Mouse (Mus musculus): ENCODE data around the gene Fam160a1. TPM values are rescaled to one million over a fixed set of nuclear protein-coding genes. Genes with fewer than 3 reads are reported as not detected.

Gene Fam160a1
- polyA plus RNA-seq, 1 experiment from 2014 or later: 0.64 TPM

DNA sequence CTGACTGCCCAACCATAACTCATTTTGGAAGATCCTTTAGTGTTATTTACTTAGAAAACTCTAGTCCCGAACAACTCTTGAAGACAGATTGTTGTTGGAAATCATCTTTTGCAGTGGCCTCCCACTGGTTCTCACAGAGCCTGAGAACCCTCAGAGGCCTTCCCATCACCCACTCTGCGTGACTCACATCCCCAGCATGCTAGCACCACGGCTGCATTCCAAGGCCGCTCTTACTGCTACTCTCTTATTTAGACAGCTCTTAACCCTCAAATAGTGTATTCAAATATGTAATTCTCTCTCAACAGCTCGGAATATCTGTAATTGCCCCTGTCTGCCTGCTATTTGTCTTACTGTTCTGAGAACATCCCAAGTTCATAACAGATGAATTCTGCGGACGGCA lies 2.9 kb downstream of the Fam160a1 start:
- Histone ChIP-seq H3K36me3 (no peaks in the 10 kb centered on the region), H3K4me1 (replicated peaks) (peaks cover 5% of the 10 kb centered on the region; the same call in 1 of the 2 replicates), H3K9me3 (no peaks in the 10 kb centered on the region), H3K27me3 (ENCODE audit: insufficient read depth, poor library complexity, severe bottlenecking) (no peaks in the 10 kb centered on the region), H3K27ac (no peak overlapping the region), H3K4me3 (no peak overlapping the region)
- whole genome bisulfite sequencing: 75% methylated on average over 7 of the region's 7 CpGs
- DNase-seq (ENCODE audit: low spot score): no peak

DNA sequence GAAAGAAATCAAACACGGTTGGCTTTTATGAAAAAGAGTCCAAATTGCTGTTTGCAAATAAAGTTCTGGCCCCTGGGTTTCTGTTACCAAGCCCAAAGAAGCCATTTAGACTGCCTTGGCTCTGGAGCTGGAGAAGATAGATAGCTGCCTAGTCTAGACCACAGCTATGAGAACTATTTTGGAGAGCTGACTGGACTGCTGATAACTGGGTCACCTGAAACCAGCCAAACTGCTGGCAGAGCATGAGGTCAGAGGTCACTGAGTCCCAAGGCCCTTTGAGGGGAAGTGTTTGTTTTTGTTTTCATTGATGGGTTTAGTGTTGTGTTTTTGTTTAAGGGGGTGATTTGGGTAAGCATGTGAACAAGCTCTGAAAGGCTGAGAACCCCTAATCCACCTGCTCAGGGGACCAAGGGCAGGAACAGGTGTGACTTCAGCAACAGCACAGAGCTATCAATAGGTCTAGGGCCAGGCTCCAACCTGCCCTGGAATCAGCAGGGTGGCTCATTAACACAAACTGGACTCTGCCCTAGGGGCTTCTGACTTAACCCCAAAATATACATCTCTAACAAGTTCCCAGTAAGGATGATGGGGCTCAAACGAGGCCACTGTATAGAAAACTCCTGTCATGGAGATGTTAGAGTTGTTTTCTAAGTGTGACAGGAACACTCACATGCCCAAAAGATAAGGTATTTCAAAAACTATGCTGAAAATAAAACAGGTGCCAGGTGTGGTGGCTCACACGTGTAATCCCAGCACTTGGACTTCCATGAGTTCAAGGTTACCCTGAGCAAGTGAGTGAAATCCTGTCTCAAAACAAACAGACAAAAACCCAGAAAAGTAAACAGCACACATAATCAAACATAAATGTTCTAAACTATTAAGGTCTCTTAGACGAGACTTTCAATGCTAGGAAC lies 3.7 kb downstream of the Fam160a1 start:
- Histone ChIP-seq H3K36me3 (no peaks in the 10 kb centered on the region), H3K4me3 (no peak overlapping the region), H3K4me1 (replicated peaks) (peaks cover 5% of the 10 kb centered on the region; the same call in 1 of the 2 replicates), H3K27ac (no peak overlapping the region), H3K27me3 (ENCODE audit: insufficient read depth, poor library complexity, severe bottlenecking) (no peaks in the 10 kb centered on the region), H3K9me3 (no peaks in the 10 kb centered on the region)
- DNase-seq (ENCODE audit: low spot score): no peak
- WGBS: 63% methylated on average over 4 of the region's 4 CpGs

DNA sequence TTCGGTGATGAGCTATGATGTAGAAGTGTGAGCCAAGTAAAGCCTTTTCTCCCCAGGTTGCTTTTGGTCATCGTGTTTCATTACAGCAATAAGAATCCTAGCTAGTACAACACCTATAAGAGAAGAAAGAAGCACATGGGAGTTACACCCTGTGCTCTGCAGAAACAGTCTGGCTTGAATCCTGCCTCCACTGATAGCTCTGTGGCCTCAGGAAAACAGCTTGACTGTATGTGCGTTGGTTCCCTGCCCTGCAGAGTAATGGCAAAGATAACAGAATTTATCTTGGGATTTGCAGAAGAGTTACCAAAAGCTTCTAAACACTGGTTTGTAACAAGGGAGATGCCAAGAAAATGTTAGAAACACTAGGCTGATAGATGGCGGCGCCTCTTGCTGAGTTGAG lies 5.1 kb downstream of the Fam160a1 start:
- Histone ChIP-seq H3K4me3 (no peak overlapping the region), H3K4me1 (replicated peaks) (peaks cover 5% of the 10 kb centered on the region; the same call in 1 of the 2 replicates), H3K36me3 (no peaks in the 10 kb centered on the region), H3K27me3 (ENCODE audit: insufficient read depth, poor library complexity, severe bottlenecking) (no peaks in the 10 kb centered on the region), H3K9me3 (no peaks in the 10 kb centered on the region), H3K27ac (no peak overlapping the region)
- 92% methylated on average over 5 of the region's 5 CpGs for WGBS
- DNase-seq (ENCODE audit: low spot score): no peak

DNA sequence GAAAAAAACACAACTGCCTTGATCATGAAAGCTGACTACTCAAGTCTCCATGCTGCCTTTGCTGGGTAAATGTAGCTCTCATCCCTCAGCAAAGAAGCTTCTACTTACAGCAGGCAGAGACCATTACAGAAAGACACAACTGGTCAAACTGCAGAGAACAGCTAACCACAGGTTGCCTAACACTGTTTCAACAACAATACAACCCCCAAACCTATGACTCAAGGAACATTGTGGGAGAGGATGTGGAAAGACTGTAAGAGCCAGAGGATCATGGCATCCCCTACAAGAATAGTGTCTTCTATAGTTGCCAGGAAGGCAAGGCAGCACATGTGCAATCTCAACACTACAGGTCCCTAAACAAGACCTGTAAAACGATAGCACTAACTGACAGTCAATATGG lies 23.9 kb downstream of the Fam160a1 start:
- 60% methylated on average over 1 of the region's 1 CpGs for WGBS
- Histone ChIP-seq H3K9me3 (no peaks in the 10 kb centered on the region), H3K27me3 (ENCODE audit: insufficient read depth, poor library complexity, severe bottlenecking) (no peaks in the 10 kb centered on the region), H3K27ac (no peak overlapping the region), H3K4me1 (replicated peaks) (0 out of 2 replicates have a peak, but pooled peaks cover 3% of the 10 kb centered on the region), H3K4me3 (no peak overlapping the region), H3K36me3 (no peaks in the 10 kb centered on the region)
- DNase-seq (ENCODE audit: low spot score): no peak

DNA sequence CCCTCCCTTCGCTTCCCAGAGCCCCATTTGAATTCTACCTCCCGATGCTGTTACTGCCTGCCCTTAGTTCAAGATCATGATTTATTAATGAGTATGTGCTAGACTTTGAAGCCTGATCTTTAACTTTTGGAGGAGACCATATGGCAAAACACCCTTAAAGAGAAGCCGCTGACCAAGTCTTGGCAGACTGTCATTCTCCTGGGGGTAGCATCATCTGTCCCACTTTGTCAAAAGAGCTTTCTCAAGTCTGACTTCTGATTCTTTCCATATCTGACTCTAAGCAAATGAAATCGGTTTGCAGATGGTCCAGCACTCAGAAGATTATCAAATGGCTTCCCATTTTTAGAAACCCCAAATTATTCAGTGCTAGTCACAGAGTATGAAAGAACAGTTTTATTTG lies 27.3 kb downstream of the Fam160a1 start:
- Histone ChIP-seq H3K36me3 (no peaks in the 10 kb centered on the region), H3K27me3 (ENCODE audit: insufficient read depth, poor library complexity, severe bottlenecking) (no peaks in the 10 kb centered on the region), H3K4me1 (replicated peaks) (0 out of 2 replicates have a peak, but pooled peaks cover 3% of the 10 kb centered on the region), H3K9me3 (no peaks in the 10 kb centered on the region), H3K4me3 (no peak overlapping the region), H3K27ac (no peak overlapping the region)
- no peak for DNase-seq (ENCODE audit: low spot score)
- WGBS: 73% methylated on average over 4 of the region's 4 CpGs

DNA sequence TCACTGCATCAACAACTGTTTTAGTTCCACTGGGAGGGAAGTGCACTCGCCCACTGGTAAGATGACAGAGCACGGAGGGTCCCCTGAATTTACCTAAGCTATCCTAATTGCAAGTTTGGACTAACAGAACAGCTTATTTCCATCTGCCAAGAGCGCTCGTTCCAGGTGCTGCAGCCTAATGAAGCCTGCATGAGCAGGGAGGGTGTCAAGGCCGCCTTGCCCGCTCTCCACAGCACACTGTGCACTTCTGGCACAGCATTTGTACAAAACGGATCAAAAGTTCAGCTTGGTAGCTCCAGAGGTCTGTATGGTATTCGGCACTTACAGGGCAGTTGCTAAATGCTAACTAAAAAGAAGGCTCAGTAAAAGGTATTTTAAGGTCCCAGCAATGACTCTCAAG lies 30.6 kb downstream of the Fam160a1 start:
- no peak overlapping the region for H3K27ac ChIP-seq
- 81% methylated on average over 8 of the region's 8 CpGs for WGBS
- H3K4me1 ChIP-seq (replicated peaks): 0 out of 2 replicates have a peak, but pooled peaks cover 3% of the 10 kb centered on the region
- no peak for DNase-seq (ENCODE audit: low spot score)
- no peaks in the 10 kb centered on the region for H3K27me3 ChIP-seq (ENCODE audit: insufficient read depth, poor library complexity, severe bottlenecking)
- no peaks in the 10 kb centered on the region for H3K9me3 ChIP-seq
- H3K4me3 ChIP-seq: no peak overlapping the region
- no peaks in the 10 kb centered on the region for H3K36me3 ChIP-seq

DNA sequence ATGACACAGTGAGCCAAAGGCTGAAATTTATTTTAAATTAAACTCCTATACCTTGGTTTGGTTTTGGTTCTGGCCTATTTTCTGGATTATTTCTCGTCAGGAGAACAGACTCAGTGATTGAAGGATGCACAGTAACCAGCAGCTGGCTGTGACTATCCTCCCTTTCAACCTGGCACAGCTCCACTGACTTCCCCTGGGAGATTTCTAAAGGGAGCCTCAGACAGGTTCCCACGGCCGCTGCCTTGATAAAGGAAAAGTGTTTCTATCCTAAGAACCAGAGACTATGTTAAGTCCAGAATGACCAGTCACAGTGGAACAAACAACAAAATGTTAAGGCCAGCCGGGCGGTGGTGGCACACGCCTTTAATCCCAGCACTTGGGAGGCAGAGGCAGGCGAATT lies 36.2 kb downstream of the Fam160a1 start:
- Histone ChIP-seq H3K27ac (no peak overlapping the region), H3K36me3 (no peaks in the 10 kb centered on the region), H3K9me3 (no peaks in the 10 kb centered on the region), H3K27me3 (ENCODE audit: insufficient read depth, poor library complexity, severe bottlenecking) (no peaks in the 10 kb centered on the region), H3K4me1 (replicated peaks) (no peaks in the 10 kb centered on the region), H3K4me3 (no peak overlapping the region)
- DNase-seq (ENCODE audit: low spot score): no peak
- WGBS: 85% methylated on average over 7 of the region's 7 CpGs

DNA sequence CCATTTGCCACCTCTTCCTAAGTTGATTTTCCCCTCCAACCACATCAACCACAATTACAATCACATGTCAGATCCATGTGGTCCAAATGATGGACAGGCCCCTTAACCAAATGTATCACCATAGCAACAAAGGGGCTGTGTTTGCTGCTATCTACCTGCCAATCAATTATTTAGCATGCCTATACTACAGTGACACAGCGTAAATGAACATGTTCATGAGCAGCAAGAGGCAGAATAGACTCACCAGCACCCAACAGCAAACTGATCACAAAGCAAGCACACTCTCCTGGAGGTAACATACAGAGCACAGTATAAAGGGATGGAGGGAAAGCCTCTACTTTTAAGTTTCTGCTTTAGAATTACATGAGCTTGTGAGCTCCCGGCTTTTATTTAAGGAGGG lies 36.8 kb downstream of the Fam160a1 start:
- Histone ChIP-seq H3K27me3 (ENCODE audit: insufficient read depth, poor library complexity, severe bottlenecking) (no peaks in the 10 kb centered on the region), H3K9me3 (no peaks in the 10 kb centered on the region), H3K4me3 (no peak overlapping the region), H3K4me1 (replicated peaks) (no peaks in the 10 kb centered on the region), H3K36me3 (no peaks in the 10 kb centered on the region), H3K27ac (no peak overlapping the region)
- no peak for DNase-seq (ENCODE audit: low spot score)
- WGBS: 72% methylated on average over 2 of the region's 2 CpGs

DNA sequence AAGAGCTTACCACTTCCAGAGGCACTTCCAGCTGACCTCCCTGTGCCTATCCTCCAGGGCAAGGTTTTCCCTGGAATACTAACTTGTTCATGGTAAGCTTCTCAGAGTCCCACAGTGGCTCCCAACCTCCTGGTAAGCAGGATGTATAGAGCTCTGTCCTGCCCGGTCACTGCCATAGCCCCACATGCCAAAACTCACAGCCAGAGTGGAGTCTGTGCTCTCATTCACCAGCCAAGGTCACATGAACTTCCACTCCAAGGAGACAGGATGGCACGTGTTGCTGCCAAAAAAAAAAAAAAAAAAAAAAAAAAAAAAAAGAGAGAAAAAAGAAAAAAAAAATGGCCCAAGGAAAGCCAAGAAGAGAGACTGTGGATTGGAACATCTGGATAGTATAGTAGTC lies 39.2 kb downstream of the Fam160a1 start:
- no peaks in the 10 kb centered on the region for H3K9me3 ChIP-seq
- H3K4me1 ChIP-seq (replicated peaks): no peaks in the 10 kb centered on the region
- no peaks in the 10 kb centered on the region for H3K36me3 ChIP-seq
- no peak overlapping the region for H3K27ac ChIP-seq
- H3K4me3 ChIP-seq: no peak overlapping the region
- no peak for DNase-seq (ENCODE audit: low spot score)
- WGBS: 80% methylated on average over 2 of the region's 2 CpGs
- no peaks in the 10 kb centered on the region for H3K27me3 ChIP-seq (ENCODE audit: insufficient read depth, poor library complexity, severe bottlenecking)

DNA sequence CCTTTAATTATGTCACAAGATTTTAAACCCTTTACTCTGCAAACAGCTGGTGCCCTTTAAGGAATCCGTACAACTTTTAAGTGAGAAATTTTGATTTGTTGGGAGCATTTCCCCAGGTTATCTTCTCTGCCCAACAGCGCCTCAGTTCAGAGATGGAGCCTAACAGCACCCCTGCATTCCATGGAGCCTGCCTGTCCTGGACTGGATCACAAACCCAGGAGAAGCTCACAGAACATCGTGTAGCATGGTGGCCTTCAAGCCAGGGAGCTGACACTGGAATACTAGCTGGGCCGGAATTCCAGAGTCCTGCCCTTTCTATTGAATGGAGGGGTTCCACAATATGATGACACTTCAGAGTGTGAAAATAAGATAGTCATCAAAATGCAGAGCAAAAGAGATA lies 39.7 kb downstream of the Fam160a1 start:
- Histone ChIP-seq H3K9me3 (no peaks in the 10 kb centered on the region), H3K4me3 (no peak overlapping the region), H3K27me3 (ENCODE audit: insufficient read depth, poor library complexity, severe bottlenecking) (no peaks in the 10 kb centered on the region), H3K4me1 (replicated peaks) (no peaks in the 10 kb centered on the region), H3K27ac (no peak overlapping the region), H3K36me3 (no peaks in the 10 kb centered on the region)
- DNase-seq (ENCODE audit: low spot score): no peak
- WGBS: 80% methylated on average over 4 of the region's 4 CpGs

DNA sequence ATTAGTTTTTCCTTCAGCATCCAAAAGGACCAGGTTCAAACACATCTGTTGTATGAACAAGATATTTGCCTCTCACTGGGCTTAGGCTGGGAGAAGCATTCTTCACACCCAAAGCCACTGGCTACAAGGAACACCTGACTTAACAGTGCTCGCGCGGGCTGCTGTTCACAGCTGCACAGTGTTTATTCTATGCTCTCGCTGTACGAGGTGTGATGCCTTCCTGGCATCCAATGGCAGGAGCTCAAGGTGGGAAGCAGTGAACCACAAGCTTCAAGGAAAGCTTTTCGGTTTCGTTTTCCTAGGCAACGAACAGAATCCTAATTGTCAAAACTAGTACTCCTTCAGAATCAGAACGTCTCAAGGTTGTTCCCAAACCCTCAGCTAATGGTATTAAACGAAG lies 40.4 kb downstream of the Fam160a1 start:
- Histone ChIP-seq H3K36me3 (no peaks in the 10 kb centered on the region), H3K27ac (no peak overlapping the region), H3K9me3 (no peaks in the 10 kb centered on the region), H3K27me3 (ENCODE audit: insufficient read depth, poor library complexity, severe bottlenecking) (no peaks in the 10 kb centered on the region), H3K4me3 (no peak overlapping the region), H3K4me1 (replicated peaks) (no peaks in the 10 kb centered on the region)
- WGBS: 83% methylated on average over 10 of the region's 10 CpGs
- DNase-seq (ENCODE audit: low spot score): no peak

DNA sequence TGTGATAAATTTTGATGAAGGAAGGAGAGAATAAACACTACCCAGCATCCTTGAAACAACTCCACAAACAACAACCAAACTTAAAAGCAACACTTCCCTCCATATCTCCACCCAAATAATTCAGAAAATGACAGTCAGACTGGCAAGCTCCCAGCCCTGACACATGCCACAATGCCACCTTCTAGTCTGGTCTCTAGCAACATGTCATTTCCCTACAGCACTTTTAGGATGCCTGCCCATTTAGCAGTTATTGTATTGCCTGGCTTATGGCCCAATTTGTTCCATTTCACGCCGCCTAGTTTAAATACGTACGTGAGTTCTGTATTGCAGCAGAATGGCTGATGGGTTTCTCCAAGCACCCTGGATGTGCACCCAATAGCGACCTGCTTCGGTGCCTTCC lies 41.0 kb downstream of the Fam160a1 start:
- Histone ChIP-seq H3K4me3 (no peak overlapping the region), H3K27ac (no peak overlapping the region), H3K36me3 (no peaks in the 10 kb centered on the region), H3K9me3 (no peaks in the 10 kb centered on the region), H3K4me1 (replicated peaks) (no peaks in the 10 kb centered on the region), H3K27me3 (ENCODE audit: insufficient read depth, poor library complexity, severe bottlenecking) (no peaks in the 10 kb centered on the region)
- 92% methylated on average over 6 of the region's 6 CpGs for WGBS
- DNase-seq (ENCODE audit: low spot score): no peak

DNA sequence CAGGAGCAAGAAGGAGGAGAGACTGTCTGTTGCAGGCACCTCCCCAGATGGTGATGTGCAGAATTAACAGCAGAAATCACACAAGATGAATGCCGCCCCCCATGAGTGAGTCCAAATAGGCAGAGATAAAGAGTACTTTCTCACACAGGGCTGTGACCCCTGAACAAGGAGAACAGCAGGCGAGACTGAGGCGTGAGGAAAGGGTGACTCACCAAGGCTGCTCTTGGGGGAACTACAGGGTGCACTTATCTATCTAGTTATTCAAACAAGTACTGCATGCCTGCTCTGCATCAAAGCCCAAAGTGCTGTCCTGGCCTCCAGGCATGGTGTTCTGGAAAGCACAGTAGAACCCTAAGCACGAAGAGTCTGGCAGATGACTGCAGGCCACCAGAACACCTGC lies 43.2 kb downstream of the Fam160a1 start:
- H3K4me1 ChIP-seq (replicated peaks): no peaks in the 10 kb centered on the region
- H3K27ac ChIP-seq: no peak overlapping the region
- H3K27me3 ChIP-seq (ENCODE audit: insufficient read depth, poor library complexity, severe bottlenecking): no peaks in the 10 kb centered on the region
- no peak for DNase-seq (ENCODE audit: low spot score)
- no peak overlapping the region for H3K4me3 ChIP-seq
- H3K36me3 ChIP-seq: no peaks in the 10 kb centered on the region
- WGBS: 81% methylated on average over 4 of the region's 4 CpGs
- no peaks in the 10 kb centered on the region for H3K9me3 ChIP-seq

Measured in hindbrain, embryonic 10.5 days (tissue).